Mouse (Mus musculus): Measurements from ENCODE around the gene Pkn1. TPM values are rescaled to one million over a fixed set of nuclear protein-coding genes. Genes with fewer than 3 reads are reported as not detected.

The Pkn1 gene
- total RNA-seq, 1 experiment: 24.7 TPM

GRCm38 (mm10) chr8:83689264-83689663 is 9.7 kb downstream of the Pkn1 start:
- DNase-seq (ENCODE audit: low read depth, low spot score): no peak
- TF ChIP-seq HCFC1 (IDR thresholded peaks at IDR 0.05; ENCODE audit: borderline replicate concordance, insufficient read depth, low read length) (no peak), ZC3H11A (IDR thresholded peaks at IDR 0.05; ENCODE audit: borderline replicate concordance, low read depth, low read length) (no peak), CHD2 (IDR thresholded peaks at IDR 0.05; ENCODE audit: low read depth, low read length) (no peak), ZNF384 (IDR thresholded peaks at IDR 0.05; ENCODE audit: low read depth, low read length) (no peak), MAFK (IDR thresholded peaks at IDR 0.05; ENCODE audit: insufficient read depth, low read depth, low read length) (no peak)
- Histone ChIP-seq H3K9me3 (ENCODE audit: control insufficient read depth, insufficient read depth, low read depth, low read length) (no peaks in the 10 kb centered on the region), H3K9ac (ENCODE audit: insufficient read depth, low read depth, low read length, poor library complexity, severe bottlenecking) (no peak overlapping the region), H3K4me3 (ENCODE audit: insufficient read depth in 1 of 2, low read depth in 1 of 2, low read length in 2 of 2, poor library complexity in 1 of 2, severe bottlenecking in 1 of 2) (no peak overlapping the region), H3K4me1 (ENCODE audit: control insufficient read depth in 2 of 2, insufficient read depth in 2 of 2, low read length in 2 of 2, poor library complexity in 1 of 2) (peaks cover 0 to 8% of the 10 kb centered on the region in 2 experiments; a peak in 1 of 4 replicates), H3K36me3 (ENCODE audit: control insufficient read depth, insufficient read depth, low read length, poor library complexity, severe bottlenecking) (peaks cover 6% of the 10 kb centered on the region; the same call in 1 of the 2 replicates), H3K27ac (ENCODE audit: insufficient read depth, low read depth, low read length, poor library complexity, severe bottlenecking) (no peak overlapping the region)
- in situ Hi-C loops (cut with MboI; ENCODE audit: low sequenced_read_pairs in 2 of 2, unreplicated experiment in 2 of 2): no loop called here

GRCm38 (mm10) chr8:83684517-83684916 is 14.5 kb downstream of the Pkn1 start:
- in situ Hi-C loops (cut with MboI; ENCODE audit: low sequenced_read_pairs in 2 of 2, unreplicated experiment in 2 of 2): no loop called here
- peaks cover 5% of the 10 kb centered on the region; the same call in 1 of the 2 replicates for H3K36me3 ChIP-seq (ENCODE audit: control insufficient read depth, insufficient read depth, low read length, poor library complexity, severe bottlenecking)
- DNase-seq (ENCODE audit: low read depth, low spot score): no peak
- no peaks in the 10 kb centered on the region for H3K4me1 ChIP-seq (ENCODE audit: control insufficient read depth in 2 of 2, insufficient read depth in 2 of 2, low read length in 2 of 2, poor library complexity in 1 of 2)
- H3K4me3 ChIP-seq (ENCODE audit: insufficient read depth in 1 of 2, low read depth in 1 of 2, low read length in 2 of 2, poor library complexity in 1 of 2, severe bottlenecking in 1 of 2): no peak overlapping the region
- TF ChIP-seq CHD2 (IDR thresholded peaks at IDR 0.05; ENCODE audit: low read depth, low read length): no peak
- TF ChIP-seq HCFC1 (IDR thresholded peaks at IDR 0.05; ENCODE audit: borderline replicate concordance, insufficient read depth, low read length): no peak
- no peak for TF ChIP-seq ZNF384 (IDR thresholded peaks at IDR 0.05; ENCODE audit: low read depth, low read length)
- TF ChIP-seq MAFK (IDR thresholded peaks at IDR 0.05; ENCODE audit: insufficient read depth, low read depth, low read length): no peak
- no peak for TF ChIP-seq ZC3H11A (IDR thresholded peaks at IDR 0.05; ENCODE audit: borderline replicate concordance, low read depth, low read length)
- no peak overlapping the region for H3K9ac ChIP-seq (ENCODE audit: insufficient read depth, low read depth, low read length, poor library complexity, severe bottlenecking)
- H3K9me3 ChIP-seq (ENCODE audit: control insufficient read depth, insufficient read depth, low read depth, low read length): no peaks in the 10 kb centered on the region
- H3K27ac ChIP-seq (ENCODE audit: insufficient read depth, low read depth, low read length, poor library complexity, severe bottlenecking): no peak overlapping the region

GRCm38 (mm10) chr8:83681099-83681498 is 17.9 kb downstream of the Pkn1 start:
- no peak for TF ChIP-seq CHD2 (IDR thresholded peaks at IDR 0.05; ENCODE audit: low read depth, low read length)
- no peak for TF ChIP-seq MAFK (IDR thresholded peaks at IDR 0.05; ENCODE audit: insufficient read depth, low read depth, low read length)
- TF ChIP-seq ZC3H11A (IDR thresholded peaks at IDR 0.05; ENCODE audit: borderline replicate concordance, low read depth, low read length): no peak
- TF ChIP-seq ZNF384 (IDR thresholded peaks at IDR 0.05; ENCODE audit: low read depth, low read length): no peak
- no peak for TF ChIP-seq HCFC1 (IDR thresholded peaks at IDR 0.05; ENCODE audit: borderline replicate concordance, insufficient read depth, low read length)
- no peak overlapping the region for H3K4me3 ChIP-seq (ENCODE audit: insufficient read depth in 1 of 2, low read depth in 1 of 2, low read length in 2 of 2, poor library complexity in 1 of 2, severe bottlenecking in 1 of 2)
- in situ Hi-C loops (cut with MboI; ENCODE audit: low sequenced_read_pairs in 2 of 2, unreplicated experiment in 2 of 2): no loop called here
- no peak overlapping the region for H3K27ac ChIP-seq (ENCODE audit: insufficient read depth, low read depth, low read length, poor library complexity, severe bottlenecking)
- peaks cover 11% of the 10 kb centered on the region; the same call in 1 of the 2 replicates for H3K36me3 ChIP-seq (ENCODE audit: control insufficient read depth, insufficient read depth, low read length, poor library complexity, severe bottlenecking)
- H3K4me1 ChIP-seq (ENCODE audit: control insufficient read depth in 2 of 2, insufficient read depth in 2 of 2, low read length in 2 of 2, poor library complexity in 1 of 2): no peaks in the 10 kb centered on the region
- no peak overlapping the region for H3K9ac ChIP-seq (ENCODE audit: insufficient read depth, low read depth, low read length, poor library complexity, severe bottlenecking)
- DNase-seq (ENCODE audit: low read depth, low spot score): no peak
- no peaks in the 10 kb centered on the region for H3K9me3 ChIP-seq (ENCODE audit: control insufficient read depth, insufficient read depth, low read depth, low read length)

- no peak overlapping the region for H3K9ac ChIP-seq (ENCODE audit: insufficient read depth, low read depth, low read length, poor library complexity, severe bottlenecking)
These were observed 18.4 kb downstream of the Pkn1 start for GRCm38 (mm10) chr8:83680603-83681002.

More at GRCm38 (mm10) chr8:83680603-83681002, 18.4 kb downstream of the Pkn1 start:
- H3K4me1 ChIP-seq (ENCODE audit: control insufficient read depth in 2 of 2, insufficient read depth in 2 of 2, low read length in 2 of 2, poor library complexity in 1 of 2): no peaks in the 10 kb centered on the region
- H3K9me3 ChIP-seq (ENCODE audit: control insufficient read depth, insufficient read depth, low read depth, low read length): no peaks in the 10 kb centered on the region
- no peak for TF ChIP-seq ZC3H11A (IDR thresholded peaks at IDR 0.05; ENCODE audit: borderline replicate concordance, low read depth, low read length)
- TF ChIP-seq MAFK (IDR thresholded peaks at IDR 0.05; ENCODE audit: insufficient read depth, low read depth, low read length): no peak
- TF ChIP-seq HCFC1 (IDR thresholded peaks at IDR 0.05; ENCODE audit: borderline replicate concordance, insufficient read depth, low read length): no peak
- no peak for TF ChIP-seq CHD2 (IDR thresholded peaks at IDR 0.05; ENCODE audit: low read depth, low read length)
- TF ChIP-seq ZNF384 (IDR thresholded peaks at IDR 0.05; ENCODE audit: low read depth, low read length): no peak
- H3K36me3 ChIP-seq (ENCODE audit: control insufficient read depth, insufficient read depth, low read length, poor library complexity, severe bottlenecking): peaks cover 11% of the 10 kb centered on the region; the same call in 1 of the 2 replicates
- no peak overlapping the region for H3K4me3 ChIP-seq (ENCODE audit: insufficient read depth in 1 of 2, low read depth in 1 of 2, low read length in 2 of 2, poor library complexity in 1 of 2, severe bottlenecking in 1 of 2)
- no peak overlapping the region for H3K27ac ChIP-seq (ENCODE audit: insufficient read depth, low read depth, low read length, poor library complexity, severe bottlenecking)
- in situ Hi-C loops (cut with MboI; ENCODE audit: low sequenced_read_pairs in 2 of 2, unreplicated experiment in 2 of 2): no loop called here
- DNase-seq (ENCODE audit: low read depth, low spot score): no peak

Data from ES-E14 (cell line).